Mouse (Mus musculus) olfactory bulb, adult 2 months (tissue): Measurements from ENCODE around the gene Meis2. TPM values are rescaled to one million over a fixed set of nuclear protein-coding genes. Genes with fewer than 3 reads are reported as not detected.

ENCODE experiments used
- H3K27ac ChIP-seq: fragments of 200-500 bp; 2 replicates; pipeline ENCODE4 v1.5.1; 2012; ENCODE audit warnings: low read depth, low read length; ENCODE audit not compliant: insufficient read depth
- H3K4me1 ChIP-seq: fragments of 200-500 bp; 2 replicates; pipeline ENCODE4 v1.6.1; 2012; ENCODE audit warnings: low read length; ENCODE audit not compliant: control insufficient read depth, insufficient read depth
- H3K4me3 ChIP-seq: fragments of 200-500 bp; 2 replicates; pipeline ENCODE4 v1.5.1; 2012; ENCODE audit warnings: mild to moderate bottlenecking, low read depth, low read length, moderate library complexity; ENCODE audit not compliant: insufficient read depth
- CTCF ChIP-seq: fragments of 200-500 bp; IDR thresholded peaks from 2 replicates; pipeline ENCODE4 v1.5.1; 2012; ENCODE audit warnings: low read depth, mild to moderate bottlenecking, low read length, moderate library complexity; ENCODE audit not compliant: insufficient read depth
- POLR2A ChIP-seq: fragments of 200-500 bp; IDR thresholded peaks from 2 replicates; pipeline ENCODE4 v1.6.1; 2012; ENCODE audit warnings: mild to moderate bottlenecking, low read depth, low read length, moderate library complexity; ENCODE audit not compliant: insufficient read depth
- WGBS: fragments of 180-500 bp; shearing (Covaris S2); methylation state at CpG from one replicate; pipeline ENCODE4 v1.1.7; 2018; 5-methylcytosine and 5-hydroxymethylcytosine counted together
- polyA plus RNA-seq: library from polyadenylated mRNA; stranded (reverse); fragments of >200 nt; gene quantifications from 2 replicates; pipeline ENCODE4 v1.2.4, GENCODE M21; 2012; ENCODE audit warnings: low replicate concordance; ENCODE audit not compliant: missing spikeins, insufficient read depth, insufficient read length

Gene Meis2
- polyA plus RNA-seq, 1 experiment, result 356 TPM

- Histone ChIP-seq H3K27ac (no peak overlapping the region), H3K4me3 (no peak overlapping the region), H3K4me1 (peaks cover 3% of the 10 kb centered on the region)
- no peak for TF ChIP-seq POLR2A
- no peak for TF ChIP-seq CTCF
- WGBS, result 28% methylated on average over 1 of the region's 1 CpGs
Measured at GRCm38 (mm10) chr2:115937896-115938295, 127.7 kb downstream of the Meis2 start.

GRCm38 (mm10) chr2:115936786-115937185 lies 128.9 kb downstream of the Meis2 start:
- Histone ChIP-seq H3K4me1 (peaks cover 3% of the 10 kb centered on the region), H3K4me3 (no peak overlapping the region), H3K27ac (no peak overlapping the region)
- 75% methylated on average over 9 of the region's 9 CpGs for WGBS
- TF ChIP-seq POLR2A, result no peak
- TF ChIP-seq CTCF, result no peak

- Histone ChIP-seq H3K4me3 (no peak overlapping the region), H3K4me1 (peaks cover 2% of the 10 kb centered on the region), H3K27ac (no peak overlapping the region)
- TF ChIP-seq POLR2A (no peak), CTCF (no peak)
- whole genome bisulfite sequencing, result 56% methylated on average over 2 of the region's 2 CpGs
Measured at GRCm38 (mm10) chr2:115934299-115934698, 131.3 kb downstream of the Meis2 start.

GRCm38 (mm10) chr2:115933259-115933658 lies 132.4 kb downstream of the Meis2 start:
- no peak for TF ChIP-seq CTCF
- TF ChIP-seq POLR2A, result no peak
- 64% methylated on average over 2 of the region's 2 CpGs for WGBS

GRCm38 (mm10) chr2:115925744-115926143 lies 139.9 kb downstream of the Meis2 start:
- WGBS, result 77% methylated on average over 3 of the region's 3 CpGs
- Histone ChIP-seq H3K4me1 (peaks cover 5% of the 10 kb centered on the region), H3K27ac (no peak overlapping the region), H3K4me3 (no peak overlapping the region)
- TF ChIP-seq POLR2A, result no peak
- no peak for TF ChIP-seq CTCF

More at GRCm38 (mm10) chr2:115933259-115933658, 132.4 kb downstream of the Meis2 start:
- no peak overlapping the region for H3K4me3 ChIP-seq
- no peak overlapping the region for H3K27ac ChIP-seq
- H3K4me1 ChIP-seq, result no peaks in the 10 kb centered on the region; the same call in 1 of the 2 replicates

GRCm38 (mm10) chr2:115924472-115924871 lies 141.2 kb downstream of the Meis2 start:
- peaks cover 5% of the 10 kb centered on the region for H3K4me1 ChIP-seq
- no peak overlapping the region for H3K4me3 ChIP-seq
- WGBS, result 42% methylated on average over 6 of the region's 6 CpGs
- H3K27ac ChIP-seq, result no peak overlapping the region
- no peak for TF ChIP-seq POLR2A
- TF ChIP-seq CTCF, result no peak

- H3K4me1 ChIP-seq, result peaks cover 5% of the 10 kb centered on the region
- WGBS, result 20% methylated on average over 6 of the region's 6 CpGs
- no peak overlapping the region for H3K4me3 ChIP-seq
- peak overlapping the region; percentile 56; the same call in 1 of the 2 replicates for H3K27ac ChIP-seq
- TF ChIP-seq CTCF, result no peak
- no peak for TF ChIP-seq POLR2A
Measured at GRCm38 (mm10) chr2:115923247-115923646, 142.4 kb downstream of the Meis2 start.

- Histone ChIP-seq H3K4me3 (no peak overlapping the region), H3K27ac (0 out of 2 replicates have a peak overlapping the region, but pooled peaks have one; percentile 12), H3K4me1 (peaks cover 5% of the 10 kb centered on the region)
- TF ChIP-seq POLR2A (no peak), CTCF (no peak)
- WGBS, result 64% methylated on average over 9 of the region's 9 CpGs
Measured at GRCm38 (mm10) chr2:115921687-115922086, 144.0 kb downstream of the Meis2 start.

- no peak overlapping the region for H3K4me3 ChIP-seq
- no peak overlapping the region for H3K27ac ChIP-seq
- H3K4me1 ChIP-seq, result peaks cover 5% of the 10 kb centered on the region
- TF ChIP-seq POLR2A (no peak), CTCF (no peak)
- WGBS, result 33% methylated on average over 5 of the region's 5 CpGs
Measured at GRCm38 (mm10) chr2:115920336-115920951, 145.2 kb downstream of the Meis2 start.
